Mouse (Mus musculus) heart, embryonic 14.5 days (tissue): ENCODE results near the gene Kcne2. TPM values are rescaled to one million over a fixed set of nuclear protein-coding genes. Genes with fewer than 3 reads are reported as not detected.

Experiments used
- ATAC-seq: fragments of 200-750 bp; cut with Nextera tagmentation; 2 replicates; pipeline ENCODE4 v1.8.0; 2017; ENCODE audit warnings: low read depth, moderate TSS enrichment; ENCODE audit not compliant: insufficient number of reproducible peaks, insufficient read depth, low FRiP score
- H3K27ac ChIP-seq, 2 experiments: fragments of 200-500 bp in 1 of 2; fragments of 300-500 bp in 1 of 2; sonication (generic) in 1 of 2; replicated peaks in 1 of 2; 2 replicates each; pipeline ENCODE4 v1.5.1; 2012 to 2014; ENCODE audit warnings: low read depth in 2 of 2, low read length in 2 of 2, control low read depth in 1 of 2, mild to moderate bottlenecking in 1 of 2, mixed read lengths in 1 of 2; ENCODE audit not compliant: control insufficient read depth in 1 of 2, insufficient read depth in 1 of 2
- H3K27me3 ChIP-seq: fragments of 300-500 bp; sonication (generic); 2 replicates; pipeline ENCODE4 v1.6.1; 2014; ENCODE audit warnings: mild to moderate bottlenecking, low read length, control low read depth; ENCODE audit not compliant: control insufficient read depth, insufficient read depth
- H3K36me3 ChIP-seq: fragments of 300-500 bp; sonication (generic); 2 replicates; pipeline ENCODE4 v1.6.1; 2014; ENCODE audit warnings: mild to moderate bottlenecking, control low read depth, low read length, mixed read lengths; ENCODE audit not compliant: control insufficient read depth, insufficient read depth
- H3K4me1 ChIP-seq, 2 experiments: fragments of 200-500 bp in 1 of 2; fragments of 300-500 bp in 1 of 2; sonication (generic) in 1 of 2; 2 replicates each; pipeline ENCODE4 v1.6.1; 2012 to 2014; ENCODE audit warnings: low read length in 2 of 2, control low read depth in 1 of 2, mixed read lengths in 1 of 2; ENCODE audit not compliant: control insufficient read depth in 2 of 2, insufficient read depth in 2 of 2
- H3K4me2 ChIP-seq: fragments of 300-500 bp; sonication (generic); 2 replicates; pipeline ENCODE4 v1.6.1; 2014; ENCODE audit warnings: mild to moderate bottlenecking, low read length
- H3K4me3 ChIP-seq, 2 experiments: fragments of 200-500 bp in 1 of 2; fragments of 300-500 bp in 1 of 2; sonication (generic) in 1 of 2; 2 replicates each; pipeline ENCODE4 v1.5.1; 2012 to 2014; ENCODE audit warnings: low read length in 2 of 2, mild to moderate bottlenecking in 2 of 2, control low read depth in 1 of 2, low read depth in 1 of 2, moderate library complexity in 1 of 2; ENCODE audit not compliant: control insufficient read depth in 1 of 2, insufficient read depth in 1 of 2
- H3K9ac ChIP-seq: fragments of 300-500 bp; sonication (generic); 2 replicates; pipeline ENCODE4 v1.6.1; 2014; ENCODE audit warnings: mild to moderate bottlenecking, low read length
- H3K9me3 ChIP-seq: fragments of 300-500 bp; sonication (generic); 2 replicates; pipeline ENCODE4 v1.6.1; 2016; ENCODE audit warnings: low read length, control low read depth; ENCODE audit not compliant: control insufficient read depth
- WGBS: fragments of 180-500 bp; shearing (Covaris S2); extraction: QIAGEN DNeasy Blood & Tissue Kit; methylation state at CpG from one replicate; pipeline ENCODE4 v1.1.7; 2014; 5-methylcytosine and 5-hydroxymethylcytosine counted together
- polyA plus RNA-seq: library from polyadenylated mRNA; unstranded; fragments of >200 nt; fragmentation: Nextera tagmentation; extraction: Ambion mirVana; gene quantifications from 2 replicates; pipeline ENCODE4 v1.2.1, GENCODE M21; 2014

The Kcne2 gene
- polyA plus RNA-seq, 1 experiment from 2014 or later: 1.1 TPM

GRCm38 (mm10) chr16:92325062-92325406, 32.8 kb downstream of the Kcne2 start:
- ATAC-seq: no peak
- no peak overlapping the region for H3K27ac ChIP-seq
- no peaks in the 10 kb centered on the region for H3K36me3 ChIP-seq

DNA sequence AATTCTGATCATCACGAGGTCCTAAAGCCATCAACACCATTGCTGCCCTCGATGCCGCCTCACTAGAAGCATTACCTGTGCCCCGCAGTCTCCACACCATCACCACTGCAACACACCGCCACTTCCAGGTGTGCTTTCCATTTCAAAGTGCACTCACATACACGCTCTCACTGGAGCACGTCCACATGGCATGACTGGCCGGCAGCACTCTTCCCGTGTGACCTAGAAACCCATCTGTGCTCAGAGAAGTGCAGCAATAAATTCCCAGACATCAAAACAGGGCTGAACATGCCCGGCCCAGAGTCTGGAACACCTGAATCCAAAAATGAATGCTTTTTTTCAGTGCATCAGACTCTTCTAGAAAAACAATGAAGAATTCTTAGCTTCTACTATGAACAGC, 35.7 kb downstream of the Kcne2 start:
- H3K4me1 ChIP-seq: peaks cover 1 to 6% of the 10 kb centered on the region in 2 experiments; a peak in 2 of 4 replicates
- H3K9ac ChIP-seq: no peak overlapping the region
- 87% methylated on average over 10 of the region's 10 CpGs for WGBS
- H3K27me3 ChIP-seq: no peaks in the 10 kb centered on the region
- no peak overlapping the region for H3K27ac ChIP-seq
- H3K9me3 ChIP-seq: no peaks in the 10 kb centered on the region
- ATAC-seq: no peak
- H3K4me3 ChIP-seq: no peak overlapping the region
- no peak overlapping the region for H3K4me2 ChIP-seq
- H3K36me3 ChIP-seq: no peaks in the 10 kb centered on the region

More at GRCm38 (mm10) chr16:92325062-92325406, 32.8 kb downstream of the Kcne2 start:
- no peak overlapping the region for H3K4me3 ChIP-seq
- no peak overlapping the region for H3K9ac ChIP-seq
- H3K9me3 ChIP-seq: no peaks in the 10 kb centered on the region
- H3K4me2 ChIP-seq: no peak overlapping the region
- no peaks in the 10 kb centered on the region for H3K27me3 ChIP-seq
- WGBS: 46% methylated on average over 1 of the region's 1 CpGs
- peaks cover 0 to 2% of the 10 kb centered on the region in 2 experiments; a peak in 1 of 4 replicates for H3K4me1 ChIP-seq

DNA sequence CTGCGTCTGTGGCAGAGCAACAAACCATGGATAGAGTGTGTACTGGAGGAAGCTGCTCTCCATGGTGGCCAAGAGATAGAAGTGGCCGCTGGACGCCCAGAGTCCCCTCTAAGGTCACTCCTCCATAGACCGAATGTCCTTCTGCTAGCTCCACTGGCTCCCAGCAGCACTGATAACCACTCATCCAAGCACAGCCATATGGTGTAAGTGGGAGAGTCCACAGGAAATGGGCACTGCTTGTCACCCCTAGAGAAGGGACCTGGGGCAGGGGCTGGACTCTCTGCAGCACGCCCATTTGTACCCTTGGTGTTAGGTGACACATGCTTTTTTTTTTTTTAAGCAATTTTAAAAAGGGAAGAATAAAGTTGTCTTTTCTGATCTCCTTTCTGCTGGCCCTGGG, 38.8 kb downstream of the Kcne2 start:
- Histone ChIP-seq H3K27me3 (0 out of 2 replicates have a peak, but pooled peaks cover 3% of the 10 kb centered on the region), H3K4me1 (peaks cover 3 to 7% of the 10 kb centered on the region in 2 experiments; a peak in 2 of 4 replicates), H3K36me3 (no peaks in the 10 kb centered on the region), H3K9me3 (no peaks in the 10 kb centered on the region), H3K4me2 (no peak overlapping the region), H3K4me3 (no peak overlapping the region), H3K9ac (no peak overlapping the region), H3K27ac (peak overlapping the region; percentile 40 to 65; a peak in 3 of 4 replicates)
- no peak for ATAC-seq
- WGBS: 45% methylated on average over 5 of the region's 5 CpGs

DNA sequence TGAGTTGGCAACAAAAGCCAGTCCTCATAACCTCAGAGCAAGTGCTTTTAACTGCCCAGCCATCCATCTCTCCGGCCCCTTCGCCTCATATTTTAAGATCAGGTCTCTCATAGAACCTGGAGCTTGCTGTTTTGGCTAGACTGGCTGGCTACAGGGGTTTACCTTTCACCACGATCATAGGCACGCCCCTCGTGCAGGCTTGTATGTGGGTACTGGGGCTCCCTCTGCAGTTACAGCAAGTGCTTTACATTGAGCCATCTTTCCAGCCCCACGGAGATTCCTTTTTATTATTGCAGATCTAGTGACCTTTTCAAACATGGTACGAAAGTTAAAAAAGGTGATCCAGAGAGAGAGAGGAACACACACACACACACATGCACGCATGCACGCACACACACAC, 42.4 kb downstream of the Kcne2 start:
- H3K4me2 ChIP-seq: no peak overlapping the region

GRCm38 (mm10) chr16:92336280-92336679, 44.1 kb downstream of the Kcne2 start:
- H3K27me3 ChIP-seq: 0 out of 2 replicates have a peak, but pooled peaks cover 3% of the 10 kb centered on the region
- peaks cover 22 to 23% of the 10 kb centered on the region in 2 experiments for H3K4me1 ChIP-seq
- H3K27ac ChIP-seq: no peak overlapping the region
- H3K9ac ChIP-seq: no peak overlapping the region
- no peak overlapping the region for H3K4me2 ChIP-seq
- no peak for ATAC-seq
- 9% methylated on average over 9 of the region's 9 CpGs for WGBS
- no peaks in the 10 kb centered on the region for H3K36me3 ChIP-seq
- H3K9me3 ChIP-seq: no peaks in the 10 kb centered on the region
- no peak overlapping the region for H3K4me3 ChIP-seq

More for the DNA sequence above, 42.4 kb downstream of the Kcne2 start:
- Histone ChIP-seq H3K4me3 (no peak overlapping the region), H3K4me1 (peaks cover 7 to 11% of the 10 kb centered on the region in 2 experiments), H3K36me3 (no peaks in the 10 kb centered on the region), H3K9me3 (no peaks in the 10 kb centered on the region), H3K27me3 (0 out of 2 replicates have a peak, but pooled peaks cover 3% of the 10 kb centered on the region), H3K9ac (no peak overlapping the region), H3K27ac (no peak overlapping the region)
- no peak for ATAC-seq
- 66% methylated on average over 9 of the region's 9 CpGs for WGBS

DNA sequence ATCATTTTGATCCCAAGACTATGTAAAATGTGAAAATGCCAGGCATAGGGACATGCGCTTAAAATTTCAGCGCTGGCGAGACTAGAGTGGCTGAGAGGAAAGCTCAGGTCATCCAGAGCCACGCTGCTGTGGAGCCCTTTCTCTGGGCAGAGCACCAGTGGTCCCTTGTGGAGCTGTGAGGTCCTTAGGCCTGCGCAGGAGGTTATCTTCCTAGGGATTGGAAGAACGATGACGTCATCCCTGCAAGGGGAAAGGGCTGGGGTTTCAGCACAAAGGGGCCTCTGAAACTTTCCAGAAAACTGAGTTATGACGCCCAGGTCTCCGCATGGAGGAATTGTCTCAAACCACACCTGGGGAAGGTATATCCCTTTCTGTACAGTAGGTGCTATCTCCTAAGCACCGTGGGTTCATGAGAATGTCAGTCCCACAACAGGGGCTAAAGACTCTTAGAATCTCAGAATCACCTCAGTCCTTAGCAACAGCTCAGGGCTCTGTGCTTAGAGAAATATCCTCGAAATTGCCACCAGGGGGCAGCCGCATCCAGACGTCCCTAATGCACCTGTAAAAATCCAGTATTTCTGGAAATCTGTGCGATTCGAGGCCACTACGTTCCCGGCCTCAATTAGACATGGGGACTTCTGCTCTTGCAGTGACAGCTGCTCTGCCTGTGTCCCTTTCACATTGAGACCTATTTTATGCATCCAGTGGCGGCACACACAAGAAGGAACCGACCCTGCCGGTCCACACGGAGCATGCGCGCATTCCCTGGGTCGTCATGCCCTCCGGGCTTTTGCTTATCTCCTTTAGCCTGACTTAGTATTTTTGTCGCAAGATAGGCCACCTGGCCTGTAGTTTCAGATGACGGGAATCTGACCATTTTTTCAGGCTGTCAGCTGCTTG, 48.7 kb downstream of the Kcne2 start:
- H3K4me2 ChIP-seq: peak overlapping the region; percentile 61
- peak overlapping the region; percentile 26 to 37; a peak in 3 of 4 replicates for H3K4me3 ChIP-seq
- 0 out of 2 replicates have a peak, but pooled peaks cover under 1% of the 10 kb centered on the region for H3K27me3 ChIP-seq
- WGBS: 11% methylated on average over 27 of the region's 27 CpGs
- peak; percentile 51; the same call in 1 of the 2 replicates for ATAC-seq
- H3K27ac ChIP-seq: peak overlapping the region; percentile 89 to 95
- H3K4me1 ChIP-seq: peaks cover 31 to 33% of the 10 kb centered on the region in 2 experiments
- no peaks in the 10 kb centered on the region for H3K9me3 ChIP-seq
- no peaks in the 10 kb centered on the region for H3K36me3 ChIP-seq
- peak overlapping the region; percentile 62 for H3K9ac ChIP-seq

- no peaks in the 10 kb centered on the region for H3K9me3 ChIP-seq
- H3K27me3 ChIP-seq: no peaks in the 10 kb centered on the region
- WGBS: 2% methylated on average over 11 of the region's 11 CpGs
- H3K4me1 ChIP-seq: peaks cover 35 to 43% of the 10 kb centered on the region in 2 experiments
- ATAC-seq: peak; percentile 80
- H3K27ac ChIP-seq: peak overlapping the region; percentile 96 to 99
- H3K36me3 ChIP-seq: peaks cover 7% of the 10 kb centered on the region
- H3K4me3 ChIP-seq: no peak overlapping the region
- H3K4me2 ChIP-seq: no peak overlapping the region
- H3K9ac ChIP-seq: peak overlapping the region; percentile 59; the same call in 1 of the 2 replicates
Measured at GRCm38 (mm10) chr16:92345177-92345576, 53.0 kb downstream of the Kcne2 start.
